Mouse (Mus musculus) intestine, embryonic 16.5 days (tissue): Measurements from ENCODE around the gene Ap1g2. TPM values are rescaled to one million over a fixed set of nuclear protein-coding genes. Genes with fewer than 3 reads are reported as not detected.

Experiments used
- ATAC-seq: fragments of 200-750 bp; cut with Nextera tagmentation; 2 replicates; pipeline ENCODE4 v1.8.0; 2017; ENCODE audit warnings: moderate TSS enrichment, moderate library complexity
- H3K27ac ChIP-seq: fragments of 300-500 bp; sonication (generic); 2 replicates; pipeline ENCODE4 v1.5.1; 2014; ENCODE audit warnings: mild to moderate bottlenecking, low read length
- H3K27me3 ChIP-seq: fragments of 300-500 bp; sonication (generic); replicated peaks from 2 replicates; pipeline ENCODE4 v1.6.1; 2014; ENCODE audit warnings: low read length, control low read depth, mixed read lengths; ENCODE audit not compliant: control insufficient read depth, insufficient read depth
- H3K36me3 ChIP-seq: fragments of 300-500 bp; sonication (generic); 2 replicates; pipeline ENCODE4 v1.6.1; 2014; ENCODE audit warnings: low read length, control low read depth; ENCODE audit not compliant: control insufficient read depth, insufficient read depth
- H3K4me1 ChIP-seq: fragments of 300-500 bp; sonication (generic); 2 replicates; pipeline ENCODE4 v1.6.1; 2014; ENCODE audit warnings: low read length, control low read depth, mixed read lengths; ENCODE audit not compliant: control insufficient read depth, insufficient read depth
- H3K4me2 ChIP-seq: fragments of 300-500 bp; sonication (generic); 2 replicates; pipeline ENCODE4 v1.6.1; 2014; ENCODE audit warnings: low read depth, low read length, control low read depth
- H3K4me3 ChIP-seq: fragments of 300-500 bp; sonication (generic); 2 replicates; pipeline ENCODE4 v1.5.1; 2014; ENCODE audit warnings: mild to moderate bottlenecking, low read length
- H3K9ac ChIP-seq: fragments of 300-500 bp; sonication (generic); 2 replicates; pipeline ENCODE4 v1.6.1; 2014; ENCODE audit warnings: low read depth, low read length
- H3K9me3 ChIP-seq: fragments of 300-500 bp; sonication (generic); 2 replicates; pipeline ENCODE4 v1.6.1; 2016; ENCODE audit warnings: low read length, control low read depth; ENCODE audit not compliant: control insufficient read depth
- WGBS: fragments of 180-500 bp; shearing (Covaris S2); extraction: QIAGEN DNeasy Blood & Tissue Kit; methylation state at CpG from one replicate; pipeline ENCODE4 v1.1.7; 2014; 5-methylcytosine and 5-hydroxymethylcytosine counted together
- polyA plus RNA-seq: library from polyadenylated mRNA; unstranded; fragments of >200 nt; fragmentation: Nextera tagmentation; extraction: Ambion mirVana; gene quantifications from 2 replicates; pipeline ENCODE4 v1.2.1, GENCODE M21; 2015

Gene Ap1g2
- polyA plus RNA-seq, 1 experiment from 2014 or later, result 106 TPM

DNA sequence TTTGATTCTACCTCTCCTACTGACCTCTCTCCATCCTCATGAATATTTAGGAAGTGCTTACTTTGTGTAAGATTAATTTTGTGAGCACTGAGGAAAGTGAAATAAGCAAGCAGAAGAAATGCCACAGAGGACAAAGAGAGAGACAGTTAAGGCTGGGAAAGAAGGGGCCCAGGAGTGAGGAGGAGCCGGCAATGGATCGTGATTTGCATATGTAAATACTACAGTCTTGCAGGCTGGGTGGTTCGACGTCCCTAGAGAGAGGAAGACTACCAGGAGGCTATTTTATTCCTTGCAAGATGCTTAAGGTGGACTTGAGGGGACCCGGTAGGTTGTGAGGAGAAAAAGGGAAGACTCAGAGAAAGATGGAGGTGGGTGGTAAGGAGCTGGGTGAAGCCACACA is 25.3 kb downstream of the Ap1g2 start:
- Histone ChIP-seq H3K4me3 (no peak overlapping the region), H3K27me3 (no peaks in the 10 kb centered on the region), H3K9me3 (no peaks in the 10 kb centered on the region), H3K27ac (no peak overlapping the region), H3K4me1 (peaks cover 10% of the 10 kb centered on the region; the same call in 1 of the 2 replicates), H3K9ac (no peak overlapping the region), H3K4me2 (no peak overlapping the region), H3K36me3 (no peaks in the 10 kb centered on the region)
- WGBS, result 30% methylated on average over 5 of the region's 5 CpGs
- ATAC-seq, result no peak

GRCm38 (mm10) chr14:55079214-55079970 is 27.0 kb downstream of the Ap1g2 start:
- ATAC-seq, result peak; percentile 66
- H3K4me1 ChIP-seq, result peaks cover 10% of the 10 kb centered on the region; the same call in 1 of the 2 replicates
- no peaks in the 10 kb centered on the region for H3K9me3 ChIP-seq
- H3K27me3 ChIP-seq, result no peaks in the 10 kb centered on the region
- no peak overlapping the region for H3K4me3 ChIP-seq
- H3K9ac ChIP-seq, result 0 out of 2 replicates have a peak overlapping the region, but pooled peaks have one; percentile 3
- H3K27ac ChIP-seq, result no peak overlapping the region
- 16% methylated on average over 8 of the region's 8 CpGs for WGBS
- peak overlapping the region; percentile 39; the same call in 1 of the 2 replicates for H3K4me2 ChIP-seq
- H3K36me3 ChIP-seq, result no peaks in the 10 kb centered on the region

- WGBS, result 12% methylated on average over 23 of the region's 23 CpGs
- H3K9me3 ChIP-seq, result no peaks in the 10 kb centered on the region
- H3K27me3 ChIP-seq, result no peaks in the 10 kb centered on the region
- H3K4me1 ChIP-seq, result peaks cover 10% of the 10 kb centered on the region; the same call in 1 of the 2 replicates
- H3K4me3 ChIP-seq, result no peak overlapping the region
- H3K9ac ChIP-seq, result peak overlapping the region; percentile 3; the same call in 1 of the 2 replicates
- no peaks in the 10 kb centered on the region for H3K36me3 ChIP-seq
- ATAC-seq, result peak; percentile 27
- H3K27ac ChIP-seq, result no peak overlapping the region
- peak overlapping the region; percentile 39; the same call in 1 of the 2 replicates for H3K4me2 ChIP-seq
Observed at GRCm38 (mm10) chr14:55078366-55078989, 27.9 kb downstream of the Ap1g2 start.

DNA sequence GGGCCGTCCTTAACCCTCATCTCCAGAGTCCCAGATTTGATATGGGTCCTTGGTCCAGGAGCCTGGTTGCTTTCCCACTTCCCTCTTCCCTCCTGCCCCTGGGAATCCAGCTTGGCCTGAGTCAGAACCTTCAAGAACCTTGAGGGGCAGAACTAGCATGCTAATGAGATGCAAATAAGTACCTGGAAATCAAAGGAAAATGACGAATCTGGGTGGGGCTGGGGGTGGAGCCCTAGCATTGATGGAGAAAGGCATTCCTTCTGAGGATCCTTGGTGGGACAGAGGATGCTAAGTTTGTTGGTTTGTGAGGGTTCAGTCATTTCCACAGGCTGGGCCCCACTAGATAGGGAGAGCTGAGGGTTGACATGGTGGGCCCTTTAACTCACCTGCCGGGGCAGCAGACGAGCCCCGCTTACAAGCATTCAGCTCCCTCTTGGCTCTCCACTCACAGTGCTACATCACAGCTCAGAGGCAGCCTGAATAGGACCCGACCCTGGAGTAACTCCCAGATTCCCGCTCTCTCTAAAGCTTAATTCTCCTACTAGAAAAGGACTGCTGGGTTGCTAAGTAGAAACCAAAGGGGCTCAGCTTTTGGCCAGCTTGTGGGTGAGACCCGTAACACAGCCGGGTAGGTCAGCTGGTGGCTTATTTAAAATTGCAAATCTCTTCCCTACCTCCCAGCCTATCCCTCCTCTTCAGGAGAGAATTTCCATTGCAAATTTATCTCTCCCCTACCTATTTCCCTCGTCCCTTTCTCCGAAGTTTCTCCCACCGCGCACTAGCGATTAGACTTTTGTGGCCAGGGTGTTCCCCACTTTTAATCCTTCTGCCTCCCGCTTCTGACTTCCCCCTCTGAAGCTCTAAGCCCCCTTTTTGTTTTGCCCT is 28.7 kb downstream of the Ap1g2 start:
- Histone ChIP-seq H3K27ac (no peak overlapping the region), H3K4me3 (no peak overlapping the region), H3K9me3 (no peaks in the 10 kb centered on the region), H3K9ac (0 out of 2 replicates have a peak overlapping the region, but pooled peaks have one; percentile 3), H3K27me3 (no peaks in the 10 kb centered on the region), H3K4me2 (no peak overlapping the region), H3K36me3 (no peaks in the 10 kb centered on the region), H3K4me1 (peaks cover 10% of the 10 kb centered on the region; the same call in 1 of the 2 replicates)
- ATAC-seq, result no peak
- 53% methylated on average over 15 of the region's 15 CpGs for WGBS

DNA sequence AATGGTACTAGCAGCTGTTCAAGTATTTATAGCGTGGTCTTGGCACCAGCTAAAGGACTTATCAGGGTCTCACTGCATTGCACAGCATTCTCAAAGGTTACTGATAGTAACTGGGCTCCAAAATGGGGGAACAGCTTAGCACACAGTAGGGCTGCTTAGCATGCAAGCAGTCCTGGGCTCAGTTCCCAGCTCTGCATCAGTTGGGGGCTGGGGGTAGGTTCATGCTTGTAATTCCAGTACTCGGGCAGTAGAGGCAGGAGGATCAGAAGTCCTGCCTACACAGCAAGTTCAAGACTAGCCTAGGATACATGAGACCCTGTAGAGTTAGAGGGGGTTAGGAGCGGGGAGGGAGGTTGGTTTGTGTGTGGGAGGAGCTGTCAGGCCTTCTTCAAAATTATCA is 29.4 kb downstream of the Ap1g2 start:
- no peak for ATAC-seq
- 73% methylated on average over 3 of the region's 3 CpGs for WGBS

GRCm38 (mm10) chr14:55076224-55076623 is 30.2 kb downstream of the Ap1g2 start:
- H3K9ac ChIP-seq, result no peak overlapping the region
- 45% methylated on average over 6 of the region's 6 CpGs for WGBS
- no peaks in the 10 kb centered on the region for H3K9me3 ChIP-seq
- no peak for ATAC-seq
- no peak overlapping the region for H3K4me2 ChIP-seq
- no peak overlapping the region for H3K27ac ChIP-seq
- no peaks in the 10 kb centered on the region for H3K27me3 ChIP-seq
- peaks cover 10% of the 10 kb centered on the region; the same call in 1 of the 2 replicates for H3K4me1 ChIP-seq
- no peaks in the 10 kb centered on the region for H3K36me3 ChIP-seq
- no peak overlapping the region for H3K4me3 ChIP-seq

More for the DNA sequence above, 29.4 kb downstream of the Ap1g2 start:
- Histone ChIP-seq H3K27me3 (no peaks in the 10 kb centered on the region), H3K36me3 (no peaks in the 10 kb centered on the region), H3K27ac (no peak overlapping the region), H3K4me3 (no peak overlapping the region), H3K4me2 (no peak overlapping the region), H3K9ac (no peak overlapping the region), H3K4me1 (peaks cover 10% of the 10 kb centered on the region; the same call in 1 of the 2 replicates), H3K9me3 (no peaks in the 10 kb centered on the region)

DNA sequence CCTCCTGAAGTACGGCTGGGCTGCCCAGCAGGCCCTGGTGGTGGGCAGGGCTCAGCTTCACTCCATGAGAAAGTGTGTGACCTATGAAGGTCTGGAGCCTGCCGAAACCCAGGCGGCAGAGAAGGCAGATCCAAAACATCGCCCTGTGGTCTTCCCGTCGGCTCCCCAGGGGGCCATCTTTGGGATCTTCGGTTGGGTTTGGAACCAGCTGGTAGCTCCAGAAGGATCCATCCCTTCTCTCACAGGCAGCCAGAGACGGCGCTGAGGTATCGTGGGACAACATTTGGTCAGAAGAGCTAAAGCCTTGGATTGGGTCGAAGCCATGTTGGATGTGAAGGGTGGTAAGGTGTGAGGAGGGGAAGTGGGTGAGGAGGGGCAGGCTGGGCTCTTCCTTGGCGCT is 32.0 kb downstream of the Ap1g2 start:
- H3K4me3 ChIP-seq, result no peak overlapping the region
- H3K9ac ChIP-seq, result no peak overlapping the region
- no peaks in the 10 kb centered on the region for H3K27me3 ChIP-seq
- WGBS, result 90% methylated on average over 12 of the region's 12 CpGs
- H3K4me1 ChIP-seq, result peaks cover 6% of the 10 kb centered on the region; the same call in 1 of the 2 replicates
- no peaks in the 10 kb centered on the region for H3K9me3 ChIP-seq
- no peaks in the 10 kb centered on the region for H3K36me3 ChIP-seq
- H3K27ac ChIP-seq, result no peak overlapping the region
- ATAC-seq, result no peak
- no peak overlapping the region for H3K4me2 ChIP-seq

DNA sequence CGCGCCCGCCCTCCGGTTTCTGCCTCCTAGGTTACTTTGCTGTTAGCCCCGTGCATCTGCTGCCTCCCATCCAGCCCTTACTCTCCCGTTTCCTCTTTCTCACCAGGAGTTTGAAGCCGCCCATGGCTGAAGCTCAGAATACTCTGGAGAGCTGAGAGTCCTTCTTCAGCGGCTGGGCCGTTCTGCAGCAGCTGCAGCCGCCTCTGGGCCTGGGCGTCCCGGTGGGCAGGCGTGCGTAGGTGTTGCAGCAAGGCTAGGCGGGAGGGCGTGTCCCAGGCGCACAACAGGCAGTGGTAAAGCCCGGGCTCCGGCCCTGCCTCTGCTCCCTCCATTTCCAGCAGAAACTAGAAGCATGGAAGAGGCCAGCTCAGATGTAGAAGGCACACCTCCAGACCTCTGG is 34.6 kb downstream of the Ap1g2 start:
- Histone ChIP-seq H3K27me3 (no peaks in the 10 kb centered on the region), H3K4me3 (no peak overlapping the region), H3K27ac (no peak overlapping the region), H3K4me1 (no peaks in the 10 kb centered on the region), H3K36me3 (no peaks in the 10 kb centered on the region), H3K4me2 (0 out of 2 replicates have a peak overlapping the region, but pooled peaks have one; percentile 17), H3K9ac (no peak overlapping the region), H3K9me3 (no peaks in the 10 kb centered on the region)
- 27% methylated on average over 19 of the region's 19 CpGs for WGBS
- ATAC-seq, result peak; percentile 56

- Histone ChIP-seq H3K27me3 (no peaks in the 10 kb centered on the region), H3K36me3 (no peaks in the 10 kb centered on the region), H3K4me1 (peaks cover 8% of the 10 kb centered on the region), H3K4me2 (no peak overlapping the region), H3K27ac (no peak overlapping the region), H3K9me3 (no peaks in the 10 kb centered on the region), H3K4me3 (no peak overlapping the region), H3K9ac (no peak overlapping the region)
- ATAC-seq, result no peak
- WGBS, result 90% methylated on average over 8 of the region's 8 CpGs
Observed at GRCm38 (mm10) chr14:55066042-55066441, 40.4 kb downstream of the Ap1g2 start.
